14 mouse cellular contexts compared by ENCODE assay signal in the genomic region with DNA sequence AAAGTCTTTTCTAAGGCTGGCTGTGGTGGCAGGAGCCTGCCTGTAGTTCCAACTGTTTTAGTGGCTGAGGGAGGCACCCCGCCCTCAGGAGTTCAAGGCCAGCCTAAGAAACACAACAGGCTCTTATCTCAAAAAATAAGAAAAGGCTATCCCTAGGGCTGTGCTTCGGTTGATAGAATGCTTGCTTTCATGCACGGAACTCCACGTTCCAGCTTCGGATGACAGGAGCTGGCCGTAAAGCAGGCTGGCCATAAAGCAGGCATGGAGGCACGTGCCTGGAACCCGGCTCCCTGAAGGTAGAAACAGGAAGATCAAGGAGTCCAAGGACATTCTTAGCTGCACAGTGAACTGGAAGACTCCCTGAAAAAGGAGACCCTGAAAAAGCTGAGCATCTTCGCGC. TPM values are rescaled to one million over a fixed set of nuclear protein-coding genes. Genes with fewer than 3 reads are reported as not detected.
DNase-seq lines count a peak whose midpoint lies in the region; ATAC-seq lines count a peak whose summit lies in the region.
"Had no signal": no experiment of that assay in that cellular context is flagged by ENCODE, and none has a peak within 500 bp of the region (broad histone marks: within the 10 kb centered on the region; RNA-seq: fewer than 3 reads in every experiment).

No protein-coding gene starts in this region.

- ATAC-seq in heart, embryonic 16.5 days (replicated peaks; ENCODE audit: extremely low read depth, insufficient read depth, low FRiP score) = no peak
- no peak for ATAC-seq in limb, embryonic 12.5 days (ENCODE audit: insufficient number of reproducible peaks, insufficient read depth, low FRiP score, low TSS enrichment, low read depth)
- ATAC-seq in erythroblast, adult 5-6 weeks (replicated peaks; ENCODE audit: low FRiP score, poor library complexity, severe bottlenecking) = no peak
- ATAC-seq: forebrain, embryonic 14.5 days; midbrain, embryonic 15.5 days had no signal

- H3K4me3 ChIP-seq in heart, embryonic 16.5 days (ENCODE audit: low read length) = no peak overlapping the region
- H3K4me3 ChIP-seq in limb, embryonic 12.5 days (replicated peaks) = no peak overlapping the region
- H3K4me3 ChIP-seq: midbrain, embryonic 15.5 days had no signal

- peak; percentile 33 for DNase-seq in adrenal gland, adult 2 months
- DNase-seq in adrenal gland, adult 8-10 months = no peak
- DNase-seq in heart, postnatal 36 days = no peak
- DNase-seq in R1 (ENCODE audit: low read depth, low spot score) = peak; percentile 66
- DNase-seq in ovary, postnatal 14 days (ENCODE audit: low spot score) = no peak

- intact Hi-C loops in heart, postnatal 36 days (cut with DNase I) = no loop called here

- no peaks in the 10 kb centered on the region for H3K27me3 ChIP-seq in heart, embryonic 16.5 days (ENCODE audit: control insufficient read depth, insufficient read depth, low read length)
- H3K27me3 ChIP-seq in limb, embryonic 12.5 days = no peaks in the 10 kb centered on the region
- H3K27me3 ChIP-seq: midbrain, embryonic 15.5 days had no signal

- peak overlapping the region; percentile 95 for H3K27ac ChIP-seq in heart, embryonic 16.5 days (ENCODE audit: low read length)
- peak overlapping the region; percentile 73; the same call in 1 of the 2 replicates for H3K27ac ChIP-seq in limb, embryonic 12.5 days

- H3K9ac ChIP-seq in heart, embryonic 16.5 days (ENCODE audit: low read length) = no peak overlapping the region
- H3K9ac ChIP-seq in limb, embryonic 12.5 days (replicated peaks) = no peak overlapping the region
- H3K9ac ChIP-seq: midbrain, embryonic 15.5 days had no signal

- peaks cover 99% of the 10 kb centered on the region for H3K4me1 ChIP-seq in heart, embryonic 16.5 days (ENCODE audit: control insufficient read depth, insufficient read depth, low read length)
- peaks cover 99% of the 10 kb centered on the region for H3K4me1 ChIP-seq in limb, embryonic 12.5 days (replicated peaks)

- H3K4me2 ChIP-seq in heart, embryonic 16.5 days (ENCODE audit: low read depth, low read length) = no peak overlapping the region
- no peak overlapping the region for H3K4me2 ChIP-seq in limb, embryonic 12.5 days

- 72% methylated on average over 10 of the region's 10 CpGs for WGBS in heart, embryonic 16.5 days
- 48% methylated on average over 10 of the region's 10 CpGs for WGBS in limb, embryonic 12.5 days

- no peaks in the 10 kb centered on the region for H3K9me3 ChIP-seq in heart, embryonic 16.5 days (replicated peaks; ENCODE audit: control insufficient read depth, low read length)
- no peaks in the 10 kb centered on the region for H3K9me3 ChIP-seq in limb, embryonic 12.5 days
- H3K9me3 ChIP-seq: midbrain, embryonic 15.5 days had no signal

- H3K36me3 ChIP-seq in heart, embryonic 16.5 days (ENCODE audit: control insufficient read depth, insufficient read depth) = 0 out of 2 replicates have a peak, but pooled peaks cover 2% of the 10 kb centered on the region
- peaks cover 5% of the 10 kb centered on the region; the same call in 1 of the 2 replicates for H3K36me3 ChIP-seq in limb, embryonic 12.5 days
- H3K36me3 ChIP-seq: midbrain, embryonic 15.5 days had no signal

RNA-seq across cellular contexts. Expression of a gene that starts 8.7 kb away (rescaled TPM):
- total RNA-seq in adrenal gland, adult 2 months (2021) = 10 to 100 TPM; 41.9 to 61.1 TPM
- 62.7 and 64.5 TPM in 2 replicates for polyA plus RNA-seq in adrenal gland, adult 2 months (2012; rRNA removed)
- 10 to 100 TPM; 48.9 to 76.1 (median 66.7) TPM for total RNA-seq in adrenal gland, adult 8-10 months (2022)
- polyA plus RNA-seq in heart, embryonic 16.5 days (2015; fragmentation: Nextera tagmentation; extraction: Ambion mirVana) = 11.1 and 11.3 TPM in 2 replicates
- total RNA-seq in heart, postnatal 36 days (2021) = 10 to 100 TPM; 44.6 to 59.4 TPM
- polyA plus RNA-seq in limb, embryonic 12.5 days (2016; fragmentation: Nextera tagmentation; extraction: Ambion mirVana) = 14.3 and 17.3 TPM in 2 replicates
- total RNA-seq in erythroblast, adult 5-6 weeks (2015; ENCODE audit: low replicate concordance) = 0.77 and 0.84 TPM in 2 replicates
- 0.42 and 2.8 TPM in 2 replicates for total RNA-seq in erythroblast, adult 5-6 weeks (2017; ENCODE audit: low replicate concordance)

RNA-seq across cellular contexts. Expression of a gene that starts 36.6 kb away (rescaled TPM):
- not detected for total RNA-seq in adrenal gland, adult 2 months (2021)
- not detected in 2 replicates for polyA plus RNA-seq in adrenal gland, adult 2 months (2012; rRNA removed)
- not detected for total RNA-seq in adrenal gland, adult 8-10 months (2022)
- polyA plus RNA-seq in heart, embryonic 16.5 days (2015; fragmentation: Nextera tagmentation; extraction: Ambion mirVana) = 0.50 TPM in 1 of 2 replicates, not detected in the other
- total RNA-seq in heart, postnatal 36 days (2021) = not detected
- 0.31 and 0.65 TPM in 2 replicates for polyA plus RNA-seq in limb, embryonic 12.5 days (2016; fragmentation: Nextera tagmentation; extraction: Ambion mirVana)
- total RNA-seq in erythroblast, adult 5-6 weeks (2015; ENCODE audit: low replicate concordance) = not detected in 2 replicates
- not detected in 2 replicates for total RNA-seq in erythroblast, adult 5-6 weeks (2017; ENCODE audit: low replicate concordance)
- total RNA-seq: granulocyte monocyte progenitor cell, adult 5-6 weeks; layer of hippocampus, adult 18-20 months had no signal
- polyA plus RNA-seq: cortical plate, adult 2 months; forebrain, embryonic 14.5 days; liver, embryonic 16.5 days; midbrain, embryonic 15.5 days had no signal

RNA-seq across cellular contexts. Expression of a gene that starts 50.4 kb away (rescaled TPM):
- not detected for total RNA-seq in adrenal gland, adult 2 months (2021)
- polyA plus RNA-seq in adrenal gland, adult 2 months (2012; rRNA removed) = not detected in 2 replicates
- total RNA-seq in adrenal gland, adult 8-10 months (2022) = not detected
- not detected in 2 replicates for polyA plus RNA-seq in heart, embryonic 16.5 days (2015; fragmentation: Nextera tagmentation; extraction: Ambion mirVana)
- total RNA-seq in heart, postnatal 36 days (2021) = not detected
- 0.18 TPM in 1 of 2 replicates, not detected in the other for polyA plus RNA-seq in limb, embryonic 12.5 days (2016; fragmentation: Nextera tagmentation; extraction: Ambion mirVana)
- total RNA-seq in erythroblast, adult 5-6 weeks (2015; ENCODE audit: low replicate concordance) = not detected in 2 replicates
- total RNA-seq in erythroblast, adult 5-6 weeks (2017; ENCODE audit: low replicate concordance) = not detected in 2 replicates
- total RNA-seq: granulocyte monocyte progenitor cell, adult 5-6 weeks; layer of hippocampus, adult 18-20 months had no signal
- polyA plus RNA-seq: forebrain, embryonic 14.5 days; liver, embryonic 16.5 days; midbrain, embryonic 15.5 days had no signal

Comparison
In these comparisons a context has a peak if more than half of its experiments do, and no peak if none do; other contexts are left out.
1. DNase-seq: peak in adrenal gland, adult 2 months (single experiment) and R1 (single experiment); none in adrenal gland, adult 8-10 months (single experiment), heart, postnatal 36 days (0 of 2) and ovary, postnatal 14 days (single experiment).
2. RNA of a gene that starts 8.7 kb away (total RNA-seq): 48.9 to 76.1 TPM in adrenal gland, adult 8-10 months, 41.9 to 61.1 TPM in adrenal gland, adult 2 months and 44.6 to 59.4 TPM in heart, postnatal 36 days; 0.42 to 2.8 TPM in erythroblast, adult 5-6 weeks; every median in the first group is over 10 times any median in the second.